Mouse (Mus musculus) limb, embryonic 12.5 days (tissue): ENCODE measurements around the gene Oxgr1. TPM values are rescaled to one million over a fixed set of nuclear protein-coding genes. Genes with fewer than 3 reads are reported as not detected.

ENCODE experiments used
- polyA plus RNA-seq: library from polyadenylated mRNA; unstranded; fragments of >200 nt; fragmentation: Nextera tagmentation; extraction: Ambion mirVana; gene quantifications from 2 replicates; pipeline ENCODE4 v1.2.1, GENCODE M21; 2016

The Oxgr1 gene
- polyA plus RNA-seq, 1 experiment from 2014 or later: not detected

Other genes with a start within 250 kb of the Oxgr1 start
- gene Mbnl2, start 233.2 kb upstream of the Oxgr1 start, polyA plus RNA-seq: 79.0 and 80.8 TPM in 2 replicates